Mouse (Mus musculus) CH12.LX (cell line): ENCODE data around the gene Mroh2a. TPM values are rescaled to one million over a fixed set of nuclear protein-coding genes. Genes with fewer than 3 reads are reported as not detected.

ENCODE experiments used
- DNase-seq: peaks from one replicate; pipeline ENCODE4 v3.0.0-alpha.2; 2013; ENCODE audit errors: extremely low read depth
- H3K27ac ChIP-seq: 2 replicates; pipeline ENCODE4 v1.5.1; 2012; ENCODE audit warnings: low read depth, mild to moderate bottlenecking, control low read depth, moderate library complexity; ENCODE audit not compliant: insufficient read depth
- H3K27me3 ChIP-seq: replicated peaks from 2 replicates; pipeline ENCODE3; 2012; ENCODE audit warnings: inconsistent platforms
- H3K36me3 ChIP-seq, 2 experiments: replicated peaks in 1 of 2; 2 replicates each; pipeline versions ENCODE3 to v1.6.1; 2012; ENCODE audit warnings: inconsistent platforms in 1 of 2, low read length in 1 of 2, mild to moderate bottlenecking in 1 of 2, mixed read lengths in 1 of 2, moderate library complexity in 1 of 2; ENCODE audit not compliant: control insufficient read depth in 1 of 2, insufficient read depth in 1 of 2
- H3K4me1 ChIP-seq, 2 experiments: 2 replicates each; pipeline ENCODE4 v1.6.1; 2012; ENCODE audit warnings: inconsistent platforms in 1 of 2, moderate library complexity in 1 of 2; ENCODE audit not compliant: insufficient read depth in 2 of 2, control insufficient read depth in 1 of 2
- H3K4me2 ChIP-seq: 2 replicates; pipeline ENCODE4 v1.6.1; 2012; ENCODE audit warnings: low read depth, mild to moderate bottlenecking, control low read depth; ENCODE audit not compliant: poor library complexity, insufficient read depth, severe bottlenecking
- H3K4me3 ChIP-seq, 3 experiments: fragments of 150-350 bp in 1 of 3; sonication (generic) in 1 of 3; replicated peaks in 1 of 3; 2 replicates each; pipeline versions ENCODE3 to v1.5.1; 2011 to 2012; ENCODE audit warnings: low read depth in 2 of 3, low read length in 2 of 3, mild to moderate bottlenecking in 2 of 3, moderate library complexity in 2 of 3, control low read depth in 1 of 3, improper control_type of control experiment in 1 of 3, inconsistent platforms in 1 of 3, mixed read lengths in 1 of 3; ENCODE audit not compliant: poor library complexity in 1 of 3
- H3K79me2 ChIP-seq: replicated peaks from 2 replicates; pipeline ENCODE4 v1.6.1; 2012; ENCODE audit warnings: mild to moderate bottlenecking, moderate library complexity; ENCODE audit not compliant: control insufficient read depth, poor library complexity, insufficient read depth, severe bottlenecking; ENCODE audit errors: extremely low read depth
- H3K9ac ChIP-seq: 2 replicates; pipeline ENCODE4 v1.6.1; 2012; ENCODE audit warnings: low read depth, mild to moderate bottlenecking, control low read depth, moderate library complexity; ENCODE audit not compliant: insufficient read depth
- H3K9me3 ChIP-seq: replicated peaks from 2 replicates; pipeline ENCODE3; 2012; ENCODE audit warnings: low read length, inconsistent platforms, mixed read lengths
- BHLHE40 ChIP-seq: IDR thresholded peaks from 2 replicates; pipeline ENCODE4 v1.6.1; 2011; ENCODE audit warnings: mild to moderate bottlenecking, low read depth, low read length, improper control_type of control experiment
- CHD1 ChIP-seq: IDR thresholded peaks from 2 replicates; pipeline ENCODE4 v1.6.1; 2012; ENCODE audit warnings: low read depth, low read length, improper control_type of control experiment, inconsistent platforms
- HCFC1 ChIP-seq: IDR thresholded peaks from 2 replicates; pipeline ENCODE4 v1.6.1; 2012; ENCODE audit warnings: low read depth, mild to moderate bottlenecking, inconsistent platforms, low read length, improper control_type of control experiment
- IRF4 ChIP-seq: IDR thresholded peaks from 2 replicates; pipeline ENCODE4 v1.6.1; 2014; ENCODE audit warnings: low read depth, mild to moderate bottlenecking, inconsistent platforms, low read length, improper control_type of control experiment
- KAT2A ChIP-seq: IDR thresholded peaks from 2 replicates; pipeline ENCODE4 v1.6.1; 2012; ENCODE audit warnings: low read length, improper control_type of control experiment, inconsistent platforms; ENCODE audit not compliant: insufficient replicate concordance
- MAFK ChIP-seq: IDR thresholded peaks from 2 replicates; pipeline ENCODE4 v1.6.1; 2011; ENCODE audit warnings: low read length, improper control_type of control experiment; ENCODE audit not compliant: insufficient replicate concordance
- MAX ChIP-seq: IDR thresholded peaks from 2 replicates; pipeline ENCODE4 v1.6.1; 2011; ENCODE audit warnings: low read length, improper control_type of control experiment
- MEF2A ChIP-seq: IDR thresholded peaks from 2 replicates; pipeline ENCODE4 v1.6.1; 2014; ENCODE audit warnings: low read depth, mild to moderate bottlenecking, inconsistent platforms, low read length, improper control_type of control experiment, borderline replicate concordance
- NELFE ChIP-seq: IDR thresholded peaks from 2 replicates; pipeline ENCODE4 v1.6.1; 2011; ENCODE audit warnings: low read depth, low read length, improper control_type of control experiment
- NRF1 ChIP-seq: IDR thresholded peaks from 2 replicates; pipeline ENCODE4 v1.6.1; 2014; ENCODE audit warnings: low read depth, mild to moderate bottlenecking, inconsistent platforms, low read length, improper control_type of control experiment, moderate library complexity
- PAX5 ChIP-seq: IDR thresholded peaks from 2 replicates; pipeline ENCODE4 v1.6.1; 2012; ENCODE audit warnings: low read length, inconsistent platforms, mixed read lengths
- POLR2AphosphoS2 ChIP-seq: IDR thresholded peaks from 2 replicates; pipeline ENCODE4 v1.6.1; 2011; ENCODE audit warnings: low read depth, low read length, improper control_type of control experiment
- RAD21 ChIP-seq: IDR thresholded peaks from 2 replicates; pipeline ENCODE4 v1.6.1; 2011; ENCODE audit warnings: low read depth, mild to moderate bottlenecking, low read length, improper control_type of control experiment, moderate library complexity
- RCOR1 ChIP-seq: conservative IDR thresholded peaks from 2 replicates; pipeline ENCODE4 v1.6.1; 2012; ENCODE audit warnings: low read depth, mild to moderate bottlenecking, inconsistent platforms, low read length, improper control_type of control experiment
- SIN3A ChIP-seq: IDR thresholded peaks from 2 replicates; pipeline ENCODE4 v1.6.1; 2012; ENCODE audit warnings: low read length, improper control_type of control experiment, inconsistent platforms
- TBP ChIP-seq: conservative IDR thresholded peaks from 2 replicates; pipeline ENCODE4 v1.6.1; 2011; ENCODE audit warnings: low read depth, low read length, improper control_type of control experiment
- UBTF ChIP-seq: IDR thresholded peaks from 2 replicates; pipeline ENCODE4 v1.6.1; 2012; ENCODE audit warnings: low read depth, mild to moderate bottlenecking, inconsistent platforms, low read length, improper control_type of control experiment, moderate library complexity
- USF2 ChIP-seq: conservative IDR thresholded peaks from 2 replicates; pipeline ENCODE4 v1.6.1; 2011; ENCODE audit warnings: low read depth, low read length, improper control_type of control experiment
- ZMIZ1 ChIP-seq: IDR thresholded peaks from 2 replicates; pipeline ENCODE4 v1.6.1; 2012; ENCODE audit warnings: low read depth, mild to moderate bottlenecking, inconsistent platforms, low read length, improper control_type of control experiment
- dilution Hi-C: fragments of 300-500 bp; cut with MboI; formaldehyde crosslinking; loops from 2 replicates; pipeline ENCODE4 v1.14.3; 2020; ENCODE audit warnings: low sequenced_read_pairs; ENCODE audit not compliant: extremely low pct_unique_long_range_greater_than_20kb, extremely low pct_ligation_motif_present
- in situ Hi-C: fragments of 300-500 bp; cut with MboI; formaldehyde crosslinking; loops from 3 replicates; pipeline ENCODE4 v1.14.3; 2019; ENCODE audit warnings: low sequenced_read_pairs, low pct_ligation_motif_present, low pct_unique_long_range_greater_than_20kb, mixed read lengths
- polyA plus RNA-seq: library from polyadenylated mRNA; unstranded; fragments of >175 nt; gene quantifications from 2 replicates; pipeline ENCODE4 v1.2.1, GENCODE M21; 2012; ENCODE audit warnings: low read depth; ENCODE audit not compliant: insufficient read length
- total RNA-seq, 2 experiments: library from RNA; depleted of rRNA; stranded (reverse); fragments of 300-350 nt in 1 of 2; fragments of >200 nt in 1 of 2; gene quantifications; 2 replicates each; pipeline ENCODE4 v1.2.3; 2012 to 2014

Mroh2a gene
- total and polyA plus RNA-seq, 3 experiments: 0.17 to 1.0 TPM; not detected in 1

DNA sequence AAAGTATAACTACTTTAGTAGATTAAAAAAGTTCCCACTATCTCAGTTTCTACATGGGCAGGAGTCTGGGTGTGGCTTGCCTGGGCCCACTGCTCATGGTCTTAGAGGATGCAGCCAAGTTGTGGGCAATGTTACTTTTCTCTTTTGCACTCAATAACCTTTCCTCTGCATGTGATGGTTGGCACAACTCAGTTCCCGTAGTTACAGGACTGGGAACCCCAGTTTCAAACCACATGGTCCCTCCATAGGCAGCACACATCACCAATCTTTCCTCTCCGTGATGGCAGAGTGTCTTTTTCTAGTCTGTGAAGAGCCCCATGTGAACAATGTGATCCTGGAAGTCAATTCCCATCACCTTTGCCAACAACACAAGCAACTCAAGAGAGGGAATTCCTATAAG lies 696 bp downstream of the Mroh2a start:
- Histone ChIP-seq H3K4me1 (0 out of 4 replicates have a peak, but pooled peaks cover 0 to 3% of the 10 kb centered on the region in 2 experiments), H3K36me3 (no peaks in the 10 kb centered on the region), H3K27me3 (no peaks in the 10 kb centered on the region), H3K79me2 (no peaks in the 10 kb centered on the region), H3K4me2 (no peak overlapping the region), H3K9ac (no peak overlapping the region), H3K9me3 (peaks cover 64% of the 10 kb centered on the region), H3K27ac (no peak overlapping the region), H3K4me3 (no peak overlapping the region)
- TF ChIP-seq KAT2A (no peak), RCOR1 (no peak), CHD1 (no peak), RAD21 (no peak), MAX (peak; percentile 44; the same call in 1 of the 2 replicates), NRF1 (no peak)
- in situ Hi-C loops (no loop called here), dilution Hi-C loops (no loop called here)
- no peak for DNase-seq

DNA sequence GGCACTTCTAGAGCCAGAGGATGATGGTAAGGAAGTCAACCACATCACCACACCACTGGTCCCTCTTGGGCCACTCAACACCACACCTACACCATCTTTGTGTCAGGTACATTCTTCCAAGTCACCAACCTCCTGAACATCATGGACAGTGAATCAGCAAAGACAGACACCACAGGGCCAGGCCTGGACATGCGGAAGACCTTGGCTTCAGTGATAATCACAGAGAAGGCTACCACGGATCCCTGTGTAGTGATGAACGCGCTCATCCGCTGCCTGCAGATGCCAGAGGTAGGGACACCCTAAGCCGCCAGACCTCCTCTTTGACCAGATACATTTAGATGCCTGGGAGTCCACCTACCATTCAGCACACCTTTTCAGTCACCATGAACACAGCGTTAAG lies 1.3 kb downstream of the Mroh2a start:
- no peak for DNase-seq
- Histone ChIP-seq H3K27me3 (no peaks in the 10 kb centered on the region), H3K4me3 (no peak overlapping the region), H3K27ac (no peak overlapping the region), H3K9me3 (peaks cover 71% of the 10 kb centered on the region), H3K79me2 (no peaks in the 10 kb centered on the region), H3K9ac (no peak overlapping the region), H3K4me1 (0 out of 4 replicates have a peak, but pooled peaks cover 0 to 3% of the 10 kb centered on the region in 2 experiments), H3K36me3 (no peaks in the 10 kb centered on the region), H3K4me2 (no peak overlapping the region)
- TF ChIP-seq TBP (no peak), NRF1 (no peak), BHLHE40 (no peak), UBTF (no peak), MEF2A (no peak), MAFK (no peak), MAX (no peak), IRF4 (no peak), NELFE (no peak), PAX5 (no peak), HCFC1 (no peak), ZMIZ1 (no peak), SIN3A (no peak), USF2 (no peak), POLR2AphosphoS2 (no peak), RCOR1 (no peak)
- dilution Hi-C loops (no loop called here), in situ Hi-C loops (no loop called here)
